Mouse (Mus musculus) heart, postnatal 0 days (tissue): ENCODE measurements around the gene Amotl2. TPM values are rescaled to one million over a fixed set of nuclear protein-coding genes. Genes with fewer than 3 reads are reported as not detected.

Source experiments
- ATAC-seq: fragments of 200-750 bp; cut with Nextera tagmentation; 2 replicates; pipeline ENCODE4 v1.8.0; 2017; ENCODE audit warnings: low read depth, moderate number of reproducible peaks, moderate library complexity; ENCODE audit not compliant: insufficient read depth
- DNase-seq: peaks from one replicate; pipeline ENCODE4 v3.0.0-alpha.2; 2016; ENCODE audit warnings: low spot score
- H3K27ac ChIP-seq: fragments of 300-500 bp; sonication (generic); 2 replicates; pipeline ENCODE4 v1.5.1; 2014; ENCODE audit warnings: low read depth, mild to moderate bottlenecking
- H3K27me3 ChIP-seq: fragments of 300-500 bp; sonication (generic); 2 replicates; pipeline ENCODE4 v1.6.1; 2014; ENCODE audit warnings: low read length, mixed read lengths; ENCODE audit not compliant: control insufficient read depth, insufficient read depth
- H3K36me3 ChIP-seq: fragments of 300-500 bp; sonication (generic); replicated peaks from 2 replicates; pipeline ENCODE4 v1.6.1; 2014; ENCODE audit warnings: low read length, mixed read lengths; ENCODE audit not compliant: control insufficient read depth, insufficient read depth
- H3K4me1 ChIP-seq: fragments of 300-500 bp; sonication (generic); 2 replicates; pipeline ENCODE4 v1.6.1; 2014; ENCODE audit warnings: antibody characterized with exemption; ENCODE audit not compliant: control insufficient read depth, insufficient read depth
- H3K4me2 ChIP-seq: fragments of 300-500 bp; sonication (generic); 2 replicates; pipeline ENCODE4 v1.6.1; 2014; ENCODE audit warnings: low read depth, mild to moderate bottlenecking, low read length, moderate library complexity
- H3K4me3 ChIP-seq: fragments of 300-500 bp; sonication (generic); 2 replicates; pipeline ENCODE4 v1.5.1; 2014; ENCODE audit warnings: low read depth, low read length
- H3K9ac ChIP-seq: fragments of 300-500 bp; sonication (generic); replicated peaks from 2 replicates; pipeline ENCODE4 v1.6.1; 2014; ENCODE audit warnings: low read depth, low read length, mixed read lengths
- H3K9me3 ChIP-seq: fragments of 300-500 bp; sonication (generic); replicated peaks from 2 replicates; pipeline ENCODE4 v1.6.1; 2016; ENCODE audit warnings: low read length; ENCODE audit not compliant: control insufficient read depth
- CTCF ChIP-seq: IDR thresholded peaks from 2 replicates; pipeline ENCODE4 v1.5.1; 2016; ENCODE audit warnings: antibody characterized with exemption, control low read depth, low read depth
- EP300 ChIP-seq: IDR thresholded peaks from 2 replicates; pipeline ENCODE4 v1.6.1; 2016; ENCODE audit warnings: antibody characterized with exemption, low read depth
- WGBS: fragments of 180-500 bp; shearing (Covaris S2); extraction: QIAGEN DNeasy Blood & Tissue Kit; methylation state at CpG from one replicate; pipeline ENCODE4 v1.1.7; 2014; 5-methylcytosine and 5-hydroxymethylcytosine counted together
- polyA plus RNA-seq: library from polyadenylated mRNA; unstranded; fragments of >200 nt; fragmentation: Nextera tagmentation; extraction: Ambion mirVana; gene quantifications from 2 replicates; pipeline ENCODE4 v1.2.1, GENCODE M21; 2015
- total RNA-seq: library from RNA; depleted of rRNA; stranded (reverse); fragments of >200 nt; gene quantifications from 2 replicates; pipeline ENCODE4 v1.2.3, GENCODE M21; 2014; ENCODE audit warnings: low replicate concordance

The Amotl2 gene
- total and polyA plus RNA-seq, 2 experiments from 2014 or later = 25.3 to 115 TPM

DNA sequence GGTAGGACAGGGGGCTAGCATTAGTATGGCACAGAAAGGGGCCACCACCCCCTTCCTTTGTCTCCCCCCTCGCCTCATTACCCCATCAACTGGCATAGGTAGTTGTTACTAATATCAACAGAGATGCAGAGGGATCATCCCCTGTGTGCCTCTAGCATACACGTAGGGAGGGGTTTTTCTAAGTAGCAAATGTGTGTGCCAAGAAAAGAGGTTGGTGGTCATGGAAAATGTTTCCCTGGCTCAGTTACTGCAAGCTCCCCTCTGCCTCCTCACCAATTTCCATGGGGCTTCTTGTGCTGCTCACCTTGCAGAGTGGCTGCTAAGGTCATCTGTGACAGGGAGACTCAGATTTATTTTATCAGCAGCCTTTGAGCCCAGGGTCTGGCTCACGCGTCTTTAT is 2.6 kb downstream of the Amotl2 start:
- no peak for ATAC-seq
- Histone ChIP-seq H3K4me3 (peak overlapping the region; percentile 96), H3K27me3 (no peaks in the 10 kb centered on the region), H3K4me1 (peaks cover 62% of the 10 kb centered on the region), H3K9ac (peak overlapping the region; percentile 100), H3K4me2 (peak overlapping the region; percentile 94), H3K36me3 (peaks cover 44% of the 10 kb centered on the region), H3K27ac (peak overlapping the region; percentile 100), H3K9me3 (no peaks in the 10 kb centered on the region)
- no peak for DNase-seq
- no peak for TF ChIP-seq EP300
- TF ChIP-seq CTCF = no peak
- 4% methylated on average over 4 of the region's 4 CpGs for WGBS

- Histone ChIP-seq H3K4me3 (peak overlapping the region; percentile 96), H3K27ac (peak overlapping the region; percentile 100), H3K9ac (peak overlapping the region; percentile 100), H3K4me1 (peaks cover 66% of the 10 kb centered on the region), H3K9me3 (no peaks in the 10 kb centered on the region), H3K27me3 (no peaks in the 10 kb centered on the region), H3K4me2 (peak overlapping the region; percentile 94), H3K36me3 (peaks cover 54% of the 10 kb centered on the region)
- no peak for ATAC-seq
- WGBS = 21% methylated on average over 17 of the region's 17 CpGs
- TF ChIP-seq EP300 = no peak
- TF ChIP-seq CTCF = no peak
- DNase-seq = no peak
These were observed 3.6 kb downstream of the Amotl2 start for GRCm38 (mm10) chr9:102719936-102720566.

GRCm38 (mm10) chr9:102720567-102721167 is 4.2 kb downstream of the Amotl2 start:
- TF ChIP-seq CTCF (no peak), EP300 (no peak)
- no peak for ATAC-seq
- Histone ChIP-seq H3K27ac (peak overlapping the region; percentile 100), H3K4me2 (peak overlapping the region; percentile 94), H3K9me3 (no peaks in the 10 kb centered on the region), H3K4me3 (peak overlapping the region; percentile 96), H3K36me3 (peaks cover 60% of the 10 kb centered on the region), H3K27me3 (no peaks in the 10 kb centered on the region), H3K4me1 (peaks cover 66% of the 10 kb centered on the region), H3K9ac (peak overlapping the region; percentile 100)
- WGBS = 22% methylated on average over 18 of the region's 18 CpGs
- DNase-seq = no peak

GRCm38 (mm10) chr9:102721406-102721978 is 5.0 kb downstream of the Amotl2 start:
- Histone ChIP-seq H3K4me1 (peaks cover 68% of the 10 kb centered on the region), H3K4me2 (peak overlapping the region; percentile 94), H3K9me3 (no peaks in the 10 kb centered on the region), H3K9ac (peak overlapping the region; percentile 100), H3K27ac (peak overlapping the region; percentile 100), H3K27me3 (no peaks in the 10 kb centered on the region), H3K4me3 (peak overlapping the region; percentile 96), H3K36me3 (peaks cover 62% of the 10 kb centered on the region)
- TF ChIP-seq CTCF = no peak
- no peak for TF ChIP-seq EP300
- WGBS = 7% methylated on average over 3 of the region's 3 CpGs
- no peak for DNase-seq
- no peak for ATAC-seq

DNA sequence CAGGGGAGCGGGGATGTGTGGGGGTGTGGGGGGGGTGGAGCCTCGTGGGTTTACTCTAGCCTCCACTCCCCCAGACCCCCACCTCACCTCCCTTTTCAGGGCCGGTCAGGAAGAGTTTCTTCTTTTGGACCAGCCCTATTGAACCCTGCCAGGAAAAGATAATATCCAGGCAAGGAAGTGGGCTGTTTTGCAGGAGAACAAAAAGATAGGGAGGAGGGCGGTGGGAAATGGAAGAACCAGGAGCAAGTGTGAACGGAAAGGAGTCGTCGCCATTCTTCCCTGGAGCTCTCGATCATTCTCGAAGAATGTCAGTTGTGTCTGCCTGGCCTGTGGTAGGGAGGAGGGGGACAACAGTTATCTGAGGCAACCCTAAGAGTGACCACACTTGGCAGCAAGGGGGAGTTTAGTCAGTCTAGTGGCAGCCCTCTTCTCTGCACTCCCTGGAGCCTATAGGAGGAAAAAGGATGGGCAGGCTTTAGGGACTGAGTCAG is 5.6 kb downstream of the Amotl2 start:
- Histone ChIP-seq H3K9me3 (no peaks in the 10 kb centered on the region), H3K4me2 (peak overlapping the region; percentile 94), H3K27ac (peak overlapping the region; percentile 100), H3K4me1 (peaks cover 69% of the 10 kb centered on the region), H3K27me3 (no peaks in the 10 kb centered on the region), H3K9ac (peak overlapping the region; percentile 100), H3K36me3 (peaks cover 67% of the 10 kb centered on the region), H3K4me3 (peak overlapping the region; percentile 96)
- TF ChIP-seq CTCF = peak; percentile 35
- TF ChIP-seq EP300 = no peak; the same call in 1 of the 2 replicates
- 12% methylated on average over 9 of the region's 9 CpGs for WGBS
- DNase-seq (peak; percentile 72), ATAC-seq (no peak)
